Mouse (Mus musculus): Measurements from ENCODE around the gene 1110008P14Rik. TPM values are rescaled to one million over a fixed set of nuclear protein-coding genes. Genes with fewer than 3 reads are reported as not detected.

1110008P14Rik gene
- 43.5 TPM for polyA plus RNA-seq (2017; shearing (Covaris generic))

DNA sequence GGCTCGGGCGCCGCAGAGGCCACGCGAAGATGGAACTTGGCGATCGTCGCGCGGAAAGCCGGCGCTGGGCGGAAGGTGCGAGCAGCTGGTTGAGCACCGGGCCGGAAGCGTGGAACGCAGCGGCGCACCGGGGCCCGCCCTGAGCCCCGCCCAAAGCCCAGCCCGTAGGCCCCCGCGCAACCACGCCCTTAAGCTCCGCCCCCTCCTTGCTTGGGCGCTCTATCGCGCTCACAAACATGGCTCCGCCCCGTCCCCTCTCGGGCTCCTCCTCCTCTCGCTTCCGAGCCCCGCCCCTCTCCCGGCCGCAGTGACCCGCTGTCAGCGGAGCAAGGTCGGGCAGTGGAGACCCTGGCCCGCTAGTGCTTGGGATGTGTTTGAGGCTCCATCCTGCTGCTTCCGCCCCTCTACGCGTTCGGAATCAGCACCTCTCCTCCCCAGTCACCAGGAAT, at the start of gene 1110008P14Rik:
TSS of gene 1110008P14Rik (minus strand) at position 164 of the 449 bp plus-strand sequence.

DNA sequence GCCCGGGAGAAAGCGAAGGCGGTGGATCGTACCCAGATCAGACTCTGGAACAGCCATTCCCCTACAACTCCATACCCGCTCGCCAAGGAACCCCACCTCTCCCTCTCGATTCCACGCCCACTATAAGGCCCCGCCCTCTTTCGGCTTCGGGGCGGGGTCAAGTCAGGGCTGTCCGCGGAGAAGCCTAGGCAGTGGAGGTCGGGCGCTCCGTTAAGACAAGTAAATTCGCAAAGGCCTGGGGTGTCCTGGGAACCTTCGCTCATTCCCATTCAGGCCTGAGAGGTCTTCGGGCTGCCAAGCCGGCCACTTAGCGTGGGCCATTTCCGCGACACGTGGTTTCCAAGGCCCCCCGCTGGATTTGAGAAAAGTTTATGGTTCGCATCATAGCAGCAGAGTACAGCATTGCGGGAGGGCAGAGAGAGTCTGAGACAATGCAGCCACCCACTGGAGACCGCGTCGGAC, 13.8 kb upstream of the 1110008P14Rik start, which contains the start of gene Ptges2:
TSS of gene Ptges2 (plus strand) at position 413 of the 462 bp plus-strand sequence.

DNA sequence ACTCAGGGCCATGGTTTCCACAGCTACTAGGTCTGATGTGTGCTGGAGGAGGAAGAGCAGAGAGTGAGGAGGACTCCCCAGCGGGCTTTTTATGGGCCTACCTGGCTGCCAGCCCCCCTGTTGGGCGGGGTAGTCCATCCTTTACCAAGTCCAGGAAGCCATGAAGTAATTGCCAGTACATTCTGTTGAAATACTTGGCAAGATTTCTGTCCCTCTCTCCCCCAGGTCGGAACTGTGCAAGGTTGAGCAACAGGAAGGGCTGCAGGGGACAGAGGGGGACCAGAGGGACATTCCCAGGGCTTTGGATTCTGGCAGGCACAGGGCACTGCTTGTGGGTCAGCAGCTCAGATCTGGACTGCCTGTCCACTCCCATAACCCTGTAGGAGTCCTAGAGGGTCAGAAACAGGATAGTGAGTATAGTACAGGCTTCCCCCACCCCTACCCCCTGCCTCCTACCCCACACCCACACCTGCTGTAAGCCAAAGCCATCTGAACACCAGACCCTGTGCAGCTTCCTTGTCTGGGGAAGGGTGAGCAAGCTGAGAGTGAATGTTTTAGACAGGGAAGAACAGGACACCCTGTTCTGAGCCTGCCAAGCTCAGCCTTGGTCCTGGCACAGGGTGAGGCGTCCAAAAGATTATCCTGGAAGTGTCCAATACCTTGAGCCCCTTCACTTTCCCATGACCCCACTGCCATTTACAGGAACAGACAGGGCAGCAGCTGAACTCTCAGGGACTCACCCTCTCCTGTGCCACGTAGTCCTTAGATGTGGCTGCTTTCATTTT, 6.2 kb upstream of the 1110008P14Rik start, which contains the start of gene Lcn2:
TSS of gene Lcn2 (minus strand) at position 547 of the 785 bp plus-strand sequence.

DNA sequence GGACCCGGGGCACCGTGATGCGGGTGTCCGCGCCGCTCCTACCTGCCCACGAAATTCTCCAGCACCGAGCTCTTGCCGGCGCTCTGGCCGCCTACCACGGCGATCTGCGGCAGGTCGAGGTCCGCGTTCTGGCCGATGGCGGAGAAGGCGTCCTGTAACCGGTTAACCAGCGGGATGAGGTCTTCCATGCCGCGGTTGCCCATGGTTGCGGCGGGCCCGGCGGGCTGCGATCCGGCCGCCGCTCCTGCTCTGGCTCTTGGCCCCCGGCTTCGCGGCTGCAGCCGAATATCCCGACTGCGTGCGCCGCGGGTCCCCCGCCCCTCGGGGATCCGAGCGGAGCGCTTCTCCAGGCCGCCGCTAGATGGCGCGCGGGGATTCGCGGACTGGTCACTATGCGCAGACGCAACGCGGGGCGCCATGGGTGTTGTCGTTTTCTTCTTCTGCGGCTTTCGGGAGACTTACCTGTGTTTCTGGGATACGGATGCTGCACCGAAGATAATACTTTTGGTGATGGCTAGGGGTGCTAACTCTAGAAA, 28.7 kb downstream of the 1110008P14Rik start, which contains the start of gene Dnm1:
TSS of gene Dnm1 (minus strand) at position 332 of the 536 bp plus-strand sequence.

DNA sequence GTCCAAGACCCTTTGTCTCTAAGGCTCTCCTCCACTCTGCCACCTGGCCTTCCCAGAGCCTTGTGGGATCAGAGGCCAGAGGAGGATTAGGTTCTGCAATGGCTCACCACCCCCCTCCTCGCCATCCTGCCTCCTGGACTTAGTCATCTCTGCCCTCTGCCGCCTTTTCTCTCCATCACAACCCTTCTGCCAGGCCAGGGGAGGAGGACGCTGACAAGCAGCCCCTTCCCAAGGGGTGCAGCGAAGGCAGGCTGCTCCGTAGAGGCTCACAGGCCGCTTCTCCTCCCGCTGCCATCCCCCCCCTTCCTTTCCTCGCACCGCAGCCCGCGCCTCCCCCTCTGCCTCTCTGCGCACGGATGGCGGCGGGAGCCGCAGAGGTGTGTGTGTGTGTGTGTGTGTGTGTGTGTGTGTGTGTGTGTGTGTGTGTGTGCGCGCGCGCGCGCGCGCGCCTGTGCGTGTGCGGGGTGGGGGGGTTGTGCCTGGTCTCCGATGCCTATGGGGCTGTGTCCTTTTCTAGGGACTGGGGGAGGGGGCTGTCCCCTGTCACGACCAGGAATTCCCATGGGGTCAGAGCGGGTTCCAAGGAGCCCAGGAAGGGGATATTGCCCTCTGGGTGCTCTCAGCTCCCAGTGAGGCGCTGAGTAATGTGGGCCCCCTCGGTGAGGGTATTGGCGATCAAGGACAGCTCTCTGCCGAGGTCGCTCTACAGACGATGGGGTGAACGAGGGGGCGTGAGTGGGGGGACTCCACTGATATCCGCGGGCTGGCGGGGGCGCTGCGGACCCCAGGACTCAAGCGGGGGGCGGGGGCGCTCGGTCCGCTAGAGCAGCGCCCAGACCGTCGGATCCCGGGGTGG, 29.4 kb downstream of the 1110008P14Rik start, which contains the start of gene Ciz1:
TSS of gene Ciz1 (plus strand) at position 177 of the 856 bp plus-strand sequence.

Other genes with a start within 250 kb of the 1110008P14Rik start
- 69.4 TPM for gene Prrc2b, start 230.9 kb downstream of the 1110008P14Rik start, polyA plus RNA-seq (2017; shearing (Covaris generic))
- gene Pomt1, start 145.3 kb downstream of the 1110008P14Rik start, polyA plus RNA-seq (2017; shearing (Covaris generic)), result 4.0 TPM
- gene Uck1, start 121.8 kb downstream of the 1110008P14Rik start, polyA plus RNA-seq (2017; shearing (Covaris generic)), result 73.0 TPM
- gene Golga2, start 94.6 kb downstream of the 1110008P14Rik start, polyA plus RNA-seq (2017; shearing (Covaris generic)), result 31.9 TPM
- 170 TPM for gene Swi5, start 93.9 kb downstream of the 1110008P14Rik start, polyA plus RNA-seq (2017; shearing (Covaris generic))
- gene Ciz1, start 29.6 kb downstream of the 1110008P14Rik start, polyA plus RNA-seq (2017; shearing (Covaris generic)), result 118 TPM
- not detected for gene Dnm1, start 28.6 kb downstream of the 1110008P14Rik start, polyA plus RNA-seq (2017; shearing (Covaris generic))
- gene Lcn2, start 6.3 kb upstream of the 1110008P14Rik start, polyA plus RNA-seq (2017; shearing (Covaris generic)), result not detected
- gene Ptges2, start 14.0 kb upstream of the 1110008P14Rik start, polyA plus RNA-seq (2017; shearing (Covaris generic)), result 11.4 TPM
- 6.4 TPM for gene Naif1, start 68.5 kb upstream of the 1110008P14Rik start, polyA plus RNA-seq (2017; shearing (Covaris generic))
- gene Slc25a25, start 69.5 kb upstream of the 1110008P14Rik start, polyA plus RNA-seq (2017; shearing (Covaris generic)), result 41.6 TPM
- 148 TPM for gene Fam102a, start 153.4 kb upstream of the 1110008P14Rik start, polyA plus RNA-seq (2017; shearing (Covaris generic))
- 68.5 TPM for gene Dpm2, start 188.9 kb upstream of the 1110008P14Rik start, polyA plus RNA-seq (2017; shearing (Covaris generic))
- not detected for gene Pip5kl1, start 192.9 kb upstream of the 1110008P14Rik start, polyA plus RNA-seq (2017; shearing (Covaris generic))
- gene 9430097D07Rik, start 193.7 kb upstream of the 1110008P14Rik start, polyA plus RNA-seq (2017; shearing (Covaris generic)), result not detected
- 25.4 TPM for gene St6galnac4, start 205.2 kb upstream of the 1110008P14Rik start, polyA plus RNA-seq (2017; shearing (Covaris generic))
- gene St6galnac6, start 217.8 kb upstream of the 1110008P14Rik start, polyA plus RNA-seq (2017; shearing (Covaris generic)), result 2.7 TPM
- gene Ak1, start 239.8 kb upstream of the 1110008P14Rik start, polyA plus RNA-seq (2017; shearing (Covaris generic)), result not detected